Mouse (Mus musculus) heart, adult 2 months (tissue): Measurements from ENCODE around the gene Arid5b. TPM values are rescaled to one million over a fixed set of nuclear protein-coding genes. Genes with fewer than 3 reads are reported as not detected.
A peak's percentile ranks its signal among the peaks of the same experiment; 100 is the strongest.

Source experiments
- DNase-seq, 2 experiments: peaks; one replicate each; pipeline ENCODE4 v3.0.0; 2021
- H3K27ac ChIP-seq: fragments of 200-600 bp; 2 replicates; pipeline ENCODE4 v1.8.1; 2022
- H3K27me3 ChIP-seq: fragments of 200-500 bp; 2 replicates; pipeline ENCODE4 v1.6.1; 2012; ENCODE audit warnings: mild to moderate bottlenecking, low read length, inconsistent platforms, mixed read lengths; ENCODE audit not compliant: control insufficient read depth, insufficient read depth
- H3K36me3 ChIP-seq: fragments of 200-500 bp; 2 replicates; pipeline ENCODE4 v1.6.1; 2012; ENCODE audit warnings: low read length, inconsistent platforms; ENCODE audit not compliant: control insufficient read depth, insufficient read depth
- H3K4me1 ChIP-seq: fragments of 200-500 bp; 2 replicates; pipeline ENCODE4 v1.6.1; 2011; ENCODE audit warnings: low read length; ENCODE audit not compliant: control insufficient read depth, insufficient read depth
- H3K4me3 ChIP-seq: fragments of 200-600 bp; 2 replicates; pipeline ENCODE4 v1.8.1; 2022
- H3K79me2 ChIP-seq: fragments of 200-500 bp; replicated peaks from 2 replicates; pipeline ENCODE4 v1.6.1; 2012; ENCODE audit warnings: mild to moderate bottlenecking, inconsistent platforms, low read length, moderate library complexity, mixed read lengths; ENCODE audit not compliant: control insufficient read depth, insufficient read depth
- H3K9ac ChIP-seq: fragments of 200-500 bp; 2 replicates; pipeline ENCODE4 v1.6.1; 2012; ENCODE audit warnings: low read depth, mild to moderate bottlenecking, control low read depth, inconsistent platforms, low read length, mixed read lengths
- CTCF ChIP-seq: fragments of 200-600 bp; IDR thresholded peaks from 2 replicates; pipeline ENCODE4 v1.8.1; 2022; ENCODE audit warnings: antibody characterized with exemption, mild to moderate bottlenecking, moderate library complexity
- EP300 ChIP-seq: fragments of 200-500 bp; IDR thresholded peaks from 2 replicates; pipeline ENCODE4 v1.6.1; 2011; ENCODE audit warnings: low read depth, low read length, control low read depth; ENCODE audit not compliant: insufficient read depth
- POLR2A ChIP-seq: fragments of 200-500 bp; IDR thresholded peaks from 2 replicates; pipeline ENCODE4 v1.6.1; 2011; ENCODE audit warnings: mild to moderate bottlenecking, low read depth, low read length, control low read depth; ENCODE audit not compliant: insufficient read depth
- whole genome bisulfite sequencing: fragments of 180-500 bp; shearing (Covaris S2); methylation state at CpG from one replicate; pipeline ENCODE4 v1.1.7; 2018; 5-methylcytosine and 5-hydroxymethylcytosine counted together
- intact Hi-C: fragments of 180-260 bp; cut with DNase I; formaldehyde crosslinking; loops from one replicate; pipeline ENCODE4 v1.15.1; 2025
- polyA plus RNA-seq: library from polyadenylated mRNA; depleted of rRNA; stranded (reverse); fragments of >200 nt; gene quantifications from 2 replicates; pipeline ENCODE4 v1.2.3, GENCODE M21; 2012
- total RNA-seq, 2 experiments: library from RNA; stranded (reverse); gene quantifications; 2 replicates each; pipeline ENCODE4 v1.2.3; 2021

Gene Arid5b
- total and polyA plus RNA-seq, 3 experiments, result 6.3 to 22.5 (median 21.1) TPM

DNA sequence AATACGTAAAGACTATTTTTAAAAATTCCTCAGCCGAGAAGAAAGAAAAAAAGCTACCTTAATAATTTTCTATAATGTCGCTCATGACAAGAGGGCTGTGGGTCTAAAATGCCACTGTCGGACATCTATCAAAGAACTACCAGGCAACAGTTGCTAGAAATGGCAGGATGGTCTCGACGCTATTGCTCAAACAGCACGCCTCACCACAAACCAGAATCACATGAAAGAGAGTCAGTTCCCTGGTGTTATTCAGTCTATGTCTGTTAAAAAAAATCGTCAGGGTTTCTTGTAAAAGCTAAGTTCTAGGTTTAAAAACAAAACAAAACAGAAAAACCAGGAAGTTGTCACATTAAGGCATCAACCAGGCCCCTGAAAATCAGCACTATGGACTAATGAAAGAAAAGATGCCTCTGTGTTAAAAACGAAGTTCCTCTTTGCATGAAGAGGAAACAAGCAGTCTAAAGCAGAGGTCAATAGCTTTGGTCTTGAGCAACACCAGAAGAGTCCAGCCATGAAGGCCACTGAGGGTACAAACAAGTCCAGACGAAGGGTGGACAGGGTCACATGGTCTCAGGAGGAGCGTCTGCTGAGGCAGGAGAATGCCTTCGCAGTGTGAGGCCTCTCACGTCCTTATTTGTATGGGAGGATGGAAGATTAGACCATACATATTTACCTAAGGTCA lies 37.6 kb downstream of the Arid5b start:
- Histone ChIP-seq H3K4me1 (peaks cover 4% of the 10 kb centered on the region), H3K27me3 (no peaks in the 10 kb centered on the region), H3K4me3 (no peak overlapping the region), H3K27ac (no peak overlapping the region; the same call in 1 of the 2 replicates), H3K79me2 (no peaks in the 10 kb centered on the region), H3K9ac (no peak overlapping the region), H3K36me3 (no peaks in the 10 kb centered on the region)
- intact Hi-C loops, result no loop called here
- TF ChIP-seq EP300 (no peak), CTCF (no peak), POLR2A (no peak)
- peak in 1 of 2 experiments; percentile 21 for DNase-seq
- WGBS, result 70% methylated on average over 13 of the region's 13 CpGs

DNA sequence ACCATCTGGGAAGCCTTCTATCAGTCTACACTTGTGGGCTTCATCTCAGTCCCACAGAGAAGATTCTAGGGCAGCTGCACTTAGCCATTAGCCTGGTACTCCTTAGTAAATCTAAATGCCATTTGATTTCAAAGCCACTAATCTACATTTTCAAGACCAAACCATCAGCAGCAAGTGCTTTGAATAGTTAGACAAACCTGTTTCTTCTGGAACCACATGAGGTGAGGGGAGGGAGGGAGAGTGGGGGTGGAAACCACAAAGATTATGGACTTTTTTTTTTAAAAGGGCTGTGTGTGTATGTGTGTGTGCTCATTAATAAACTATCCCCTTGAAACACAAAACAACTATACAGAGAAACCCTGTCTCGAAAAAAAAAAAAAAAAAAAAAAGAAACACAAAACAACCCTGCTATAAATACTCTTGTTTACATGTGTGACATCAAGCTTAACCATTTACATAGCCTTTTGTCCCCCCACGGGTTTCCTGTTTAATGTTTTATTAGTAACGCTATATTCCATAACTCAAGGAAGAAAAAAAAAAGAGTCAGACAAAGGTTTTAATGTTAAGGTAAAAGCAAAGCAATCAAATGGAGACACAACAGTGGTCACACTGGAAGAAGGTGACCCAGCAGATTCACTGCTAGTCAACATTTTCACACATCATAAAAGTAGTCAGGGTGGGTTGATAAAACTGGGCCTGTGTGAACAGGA lies 38.3 kb downstream of the Arid5b start:
- WGBS, result 57% methylated on average over 3 of the region's 3 CpGs

DNA sequence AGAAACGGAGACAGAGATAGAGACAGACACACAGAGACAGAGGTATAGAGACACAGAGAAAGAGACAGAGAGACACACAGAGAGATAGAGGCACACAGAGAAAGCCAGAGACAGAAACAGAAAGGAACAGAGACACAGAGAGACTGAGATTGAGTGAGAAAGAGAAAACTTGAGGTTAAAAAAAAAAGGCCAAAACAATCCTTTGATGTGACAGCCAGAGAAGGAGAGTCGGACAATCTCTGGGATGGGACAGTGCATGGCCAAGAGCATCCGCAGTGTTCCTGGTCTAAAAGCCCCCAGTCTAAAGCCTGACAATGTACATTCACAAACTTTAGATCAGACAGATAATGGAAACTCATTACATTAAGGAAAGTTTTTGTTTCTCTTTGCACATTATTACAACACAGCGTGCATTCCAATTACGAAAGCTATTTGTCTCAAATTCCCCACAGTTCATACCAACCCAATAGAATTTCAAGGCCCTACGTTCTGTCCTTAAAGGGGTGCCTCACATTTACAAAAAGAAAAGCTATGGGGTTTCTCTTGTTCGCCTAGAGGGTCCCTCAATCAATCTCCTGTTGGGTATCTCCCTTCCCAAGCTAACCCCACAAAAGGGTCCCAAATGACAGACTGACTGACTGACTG lies 39.0 kb downstream of the Arid5b start:
- DNase-seq, result no peak
- Histone ChIP-seq H3K36me3 (no peaks in the 10 kb centered on the region), H3K4me1 (peaks cover 4% of the 10 kb centered on the region), H3K27ac (peak overlapping the region; percentile 51), H3K79me2 (no peaks in the 10 kb centered on the region), H3K9ac (no peak overlapping the region), H3K4me3 (no peak overlapping the region), H3K27me3 (no peaks in the 10 kb centered on the region)
- intact Hi-C loops, result no loop called here
- WGBS, result 79% methylated on average over 7 of the region's 7 CpGs
- TF ChIP-seq POLR2A (no peak), CTCF (no peak), EP300 (no peak)

More for the DNA sequence above, 38.3 kb downstream of the Arid5b start:
- H3K4me1 ChIP-seq, result peaks cover 4% of the 10 kb centered on the region
- H3K27me3 ChIP-seq, result no peaks in the 10 kb centered on the region
- peak overlapping the region; percentile 51; the same call in 1 of the 2 replicates for H3K27ac ChIP-seq
- no peak overlapping the region for H3K4me3 ChIP-seq
- H3K79me2 ChIP-seq, result no peaks in the 10 kb centered on the region
- DNase-seq, result no peak
- TF ChIP-seq CTCF (no peak), POLR2A (no peak), EP300 (no peak)
- intact Hi-C loops, result no loop called here
- no peak overlapping the region for H3K9ac ChIP-seq
- H3K36me3 ChIP-seq, result no peaks in the 10 kb centered on the region

DNA sequence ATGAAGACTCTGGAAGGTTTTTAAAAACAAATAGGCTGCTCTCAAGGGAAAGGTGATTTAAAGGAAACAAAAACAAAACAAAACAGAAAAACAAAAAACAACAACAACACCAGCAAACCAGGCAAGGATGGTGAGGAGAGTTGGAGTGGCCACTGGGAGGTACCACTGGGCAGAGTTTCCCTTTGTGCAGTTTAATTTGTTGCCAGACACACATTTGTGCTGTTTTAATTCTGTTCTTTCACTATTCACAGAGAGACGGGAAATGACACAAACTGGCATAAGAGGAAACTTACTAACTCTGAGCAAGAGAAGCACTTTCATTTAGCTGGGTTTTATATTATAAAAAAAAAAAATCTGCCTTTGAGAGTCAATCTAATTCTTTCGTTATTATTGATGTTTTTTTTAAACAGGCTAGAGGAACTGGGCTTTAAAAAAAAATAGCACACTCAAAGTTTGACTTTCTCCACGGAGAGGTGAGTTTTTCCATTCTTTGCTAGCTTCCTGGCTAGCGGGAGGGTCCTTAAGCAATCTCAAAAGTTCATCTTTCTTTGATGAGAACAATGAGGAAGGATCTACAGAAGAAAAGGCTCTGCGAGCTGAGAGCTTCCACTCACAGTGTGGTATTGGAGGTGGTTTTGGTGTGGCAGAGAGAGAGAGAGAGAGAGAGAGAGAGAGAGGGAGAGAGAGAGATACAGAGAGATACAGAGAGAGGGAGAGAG lies 39.7 kb downstream of the Arid5b start:
- peak overlapping the region; percentile 26; the same call in 1 of the 2 replicates for H3K4me3 ChIP-seq
- 31% methylated on average over 5 of the region's 5 CpGs for WGBS
- no peaks in the 10 kb centered on the region for H3K27me3 ChIP-seq
- no peak overlapping the region for H3K9ac ChIP-seq
- no peak for DNase-seq
- H3K4me1 ChIP-seq, result peaks cover 4% of the 10 kb centered on the region
- no peak for TF ChIP-seq POLR2A
- TF ChIP-seq CTCF, result peak; percentile 48
- peak overlapping the region; percentile 51 for H3K27ac ChIP-seq
- no peaks in the 10 kb centered on the region for H3K36me3 ChIP-seq
- intact Hi-C loops, result no loop called here
- no peaks in the 10 kb centered on the region for H3K79me2 ChIP-seq

DNA sequence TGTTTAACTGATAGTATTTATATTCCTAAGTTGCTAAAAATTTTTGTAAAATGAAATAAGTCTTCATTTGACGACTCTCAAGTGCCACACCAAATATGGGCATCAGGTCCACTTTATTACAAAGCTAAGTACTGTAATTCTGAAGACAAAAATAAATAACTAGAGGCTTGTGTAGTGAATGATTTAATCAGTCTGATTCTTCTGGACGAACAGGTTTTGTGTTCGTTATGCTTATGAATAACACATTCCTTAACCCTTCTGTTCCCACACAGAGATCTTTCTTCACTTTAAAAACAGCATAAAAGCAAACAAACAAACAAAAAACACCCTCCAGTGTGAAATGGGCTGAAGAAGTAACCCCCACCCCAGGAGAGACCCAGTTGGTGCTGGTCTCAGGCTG lies 40.4 kb downstream of the Arid5b start:
- 50% methylated on average over 3 of the region's 3 CpGs for WGBS
- H3K27ac ChIP-seq, result peak overlapping the region; percentile 51

More for the DNA sequence above, 40.4 kb downstream of the Arid5b start:
- Histone ChIP-seq H3K4me3 (no peak overlapping the region), H3K79me2 (no peaks in the 10 kb centered on the region), H3K36me3 (no peaks in the 10 kb centered on the region), H3K4me1 (peaks cover 4% of the 10 kb centered on the region), H3K27me3 (no peaks in the 10 kb centered on the region), H3K9ac (no peak overlapping the region)
- no peak for DNase-seq
- intact Hi-C loops, result no loop called here
- no peak for TF ChIP-seq EP300
- no peak for TF ChIP-seq CTCF
- no peak for TF ChIP-seq POLR2A
